Mouse (Mus musculus) liver, adult 2 months (tissue): ENCODE results near the gene Terb1. TPM values are rescaled to one million over a fixed set of nuclear protein-coding genes. Genes with fewer than 3 reads are reported as not detected.

Experiments used
- DNase-seq: peaks from one replicate; pipeline ENCODE4 v3.0.0-alpha.2; 2011; ENCODE audit warnings: low read depth, low spot score; ENCODE audit errors: extremely low read depth
- H3K27ac ChIP-seq: fragments of 200-500 bp; replicated peaks from 2 replicates; pipeline ENCODE4 v1.5.1; 2012; ENCODE audit warnings: low read depth, mild to moderate bottlenecking, control low read depth, inconsistent platforms, low read length; ENCODE audit not compliant: insufficient read depth
- H3K27me3 ChIP-seq: fragments of 200-500 bp; 2 replicates; pipeline ENCODE4 v1.6.1; 2012; ENCODE audit warnings: mild to moderate bottlenecking, moderate library complexity, low read length, inconsistent platforms; ENCODE audit not compliant: control insufficient read depth, insufficient read depth
- H3K36me3 ChIP-seq: fragments of 200-500 bp; 2 replicates; pipeline ENCODE4 v1.6.1; 2012; ENCODE audit warnings: low read length, inconsistent platforms; ENCODE audit not compliant: control insufficient read depth, insufficient read depth
- H3K4me1 ChIP-seq: fragments of 200-500 bp; 2 replicates; pipeline ENCODE4 v1.6.1; 2011; ENCODE audit warnings: low read length; ENCODE audit not compliant: control insufficient read depth, insufficient read depth
- H3K4me3 ChIP-seq: fragments of 200-500 bp; 2 replicates; pipeline ENCODE4 v1.5.1; 2011; ENCODE audit warnings: low read depth, mild to moderate bottlenecking, control low read depth, low read length, moderate library complexity; ENCODE audit not compliant: insufficient read depth
- H3K79me2 ChIP-seq: fragments of 200-500 bp; 2 replicates; pipeline ENCODE4 v1.6.1; 2012; ENCODE audit warnings: inconsistent platforms, mild to moderate bottlenecking, low read length, moderate library complexity; ENCODE audit not compliant: control insufficient read depth, insufficient read depth
- H3K9ac ChIP-seq: fragments of 200-500 bp; 2 replicates; pipeline ENCODE4 v1.6.1; 2012; ENCODE audit warnings: low read depth, mild to moderate bottlenecking, control low read depth, inconsistent platforms, low read length
- CTCF ChIP-seq: fragments of 200-500 bp; IDR thresholded peaks from 2 replicates; pipeline ENCODE4 v1.5.1; 2011; ENCODE audit warnings: low read depth, low read length, control low read depth
- POLR2A ChIP-seq: fragments of 200-500 bp; IDR thresholded peaks from 2 replicates; pipeline ENCODE4 v1.6.1; 2011; ENCODE audit warnings: low read length, control low read depth; ENCODE audit not compliant: insufficient read depth; ENCODE audit errors: extremely low read depth
- WGBS: fragments of 180-500 bp; shearing (Covaris S2); methylation state at CpG from one replicate; pipeline ENCODE4 v1.1.7; 2018; 5-methylcytosine and 5-hydroxymethylcytosine counted together
- polyA plus RNA-seq: library from polyadenylated mRNA; depleted of rRNA; stranded (reverse); fragments of >200 nt; gene quantifications from 2 replicates; pipeline ENCODE4 v1.2.3, GENCODE M21; 2012
- total RNA-seq: library from RNA; depleted of rRNA; stranded (reverse); fragments of >200 nt; gene quantifications from 2 replicates; pipeline ENCODE4 v1.2.3, GENCODE M21; 2014

Terb1 gene
- total and polyA plus RNA-seq, 2 experiments: not detected

- WGBS: 92% methylated on average over 13 of the region's 13 CpGs
Measured at GRCm38 (mm10) chr8:104437494-104438135, 72.1 kb downstream of the Terb1 start.

GRCm38 (mm10) chr8:104436591-104436990 is 73.1 kb downstream of the Terb1 start:
- no peak for DNase-seq
- peaks cover 8% of the 10 kb centered on the region for H3K4me1 ChIP-seq
- H3K4me3 ChIP-seq: no peak overlapping the region
- 81% methylated on average over 4 of the region's 4 CpGs for WGBS
- TF ChIP-seq CTCF (no peak), POLR2A (no peak)
- peaks cover 7% of the 10 kb centered on the region; the same call in 1 of the 2 replicates for H3K79me2 ChIP-seq
- H3K27ac ChIP-seq: no peak overlapping the region
- H3K36me3 ChIP-seq: peaks cover 36% of the 10 kb centered on the region
- H3K9ac ChIP-seq: no peak overlapping the region
- no peaks in the 10 kb centered on the region for H3K27me3 ChIP-seq

More at GRCm38 (mm10) chr8:104437494-104438135, 72.1 kb downstream of the Terb1 start:
- no peak overlapping the region for H3K9ac ChIP-seq
- DNase-seq: no peak
- no peak for TF ChIP-seq CTCF
- TF ChIP-seq POLR2A: no peak
- H3K27ac ChIP-seq: no peak overlapping the region
- peaks cover 32% of the 10 kb centered on the region for H3K36me3 ChIP-seq
- no peak overlapping the region for H3K4me3 ChIP-seq
- H3K79me2 ChIP-seq: peaks cover 17% of the 10 kb centered on the region; the same call in 1 of the 2 replicates
- no peaks in the 10 kb centered on the region for H3K27me3 ChIP-seq
- H3K4me1 ChIP-seq: peaks cover 13% of the 10 kb centered on the region

- Histone ChIP-seq H3K27me3 (no peaks in the 10 kb centered on the region), H3K79me2 (peaks cover 3% of the 10 kb centered on the region; the same call in 1 of the 2 replicates), H3K27ac (no peak overlapping the region), H3K36me3 (peaks cover 39% of the 10 kb centered on the region), H3K4me3 (no peak overlapping the region), H3K9ac (no peak overlapping the region), H3K4me1 (0 out of 2 replicates have a peak, but pooled peaks cover 4% of the 10 kb centered on the region)
- TF ChIP-seq CTCF (no peak), POLR2A (no peak)
- peak; percentile 78 for DNase-seq
- 34% methylated on average over 12 of the region's 12 CpGs for WGBS
Measured at GRCm38 (mm10) chr8:104436038-104436437, 73.7 kb downstream of the Terb1 start.

- peaks cover 2% of the 10 kb centered on the region; the same call in 1 of the 2 replicates for H3K79me2 ChIP-seq
- no peak overlapping the region for H3K9ac ChIP-seq
- 92% methylated on average over 18 of the region's 18 CpGs for WGBS
- no peak overlapping the region for H3K4me3 ChIP-seq
- 0 out of 2 replicates have a peak, but pooled peaks cover 4% of the 10 kb centered on the region for H3K4me1 ChIP-seq
- peaks cover 44% of the 10 kb centered on the region for H3K36me3 ChIP-seq
- H3K27ac ChIP-seq: no peak overlapping the region
- TF ChIP-seq POLR2A: no peak
- TF ChIP-seq CTCF: no peak
- no peaks in the 10 kb centered on the region for H3K27me3 ChIP-seq
- DNase-seq: no peak
Measured at GRCm38 (mm10) chr8:104434826-104435354, 74.8 kb downstream of the Terb1 start.

GRCm38 (mm10) chr8:104434275-104434674 is 75.4 kb downstream of the Terb1 start:
- H3K4me1 ChIP-seq: 0 out of 2 replicates have a peak, but pooled peaks cover 4% of the 10 kb centered on the region
- H3K9ac ChIP-seq: no peak overlapping the region
- no peak overlapping the region for H3K27ac ChIP-seq
- TF ChIP-seq POLR2A (no peak), CTCF (no peak)
- H3K4me3 ChIP-seq: no peak overlapping the region
- WGBS: 93% methylated on average over 4 of the region's 4 CpGs
- H3K27me3 ChIP-seq: no peaks in the 10 kb centered on the region
- peaks cover 43% of the 10 kb centered on the region for H3K36me3 ChIP-seq
- no peak for DNase-seq
- peaks cover 2% of the 10 kb centered on the region; the same call in 1 of the 2 replicates for H3K79me2 ChIP-seq
